Mouse (Mus musculus) adrenal gland, postnatal 25 days (tissue): ENCODE measurements around the gene Leng9. TPM values are rescaled to one million over a fixed set of nuclear protein-coding genes. Genes with fewer than 3 reads are reported as not detected.

ENCODE experiments used
- DNase-seq: peaks from one replicate; pipeline ENCODE4 v3.0.0; 2021; ENCODE audit warnings: mixed read lengths
- total RNA-seq: library from RNA; stranded (reverse); gene quantifications from 2 replicates; pipeline ENCODE4 v1.2.3, GENCODE M21; 2021

The Leng9 gene
- total RNA-seq, 1 experiment from 2014 or later, result 11.5 TPM

DNA sequence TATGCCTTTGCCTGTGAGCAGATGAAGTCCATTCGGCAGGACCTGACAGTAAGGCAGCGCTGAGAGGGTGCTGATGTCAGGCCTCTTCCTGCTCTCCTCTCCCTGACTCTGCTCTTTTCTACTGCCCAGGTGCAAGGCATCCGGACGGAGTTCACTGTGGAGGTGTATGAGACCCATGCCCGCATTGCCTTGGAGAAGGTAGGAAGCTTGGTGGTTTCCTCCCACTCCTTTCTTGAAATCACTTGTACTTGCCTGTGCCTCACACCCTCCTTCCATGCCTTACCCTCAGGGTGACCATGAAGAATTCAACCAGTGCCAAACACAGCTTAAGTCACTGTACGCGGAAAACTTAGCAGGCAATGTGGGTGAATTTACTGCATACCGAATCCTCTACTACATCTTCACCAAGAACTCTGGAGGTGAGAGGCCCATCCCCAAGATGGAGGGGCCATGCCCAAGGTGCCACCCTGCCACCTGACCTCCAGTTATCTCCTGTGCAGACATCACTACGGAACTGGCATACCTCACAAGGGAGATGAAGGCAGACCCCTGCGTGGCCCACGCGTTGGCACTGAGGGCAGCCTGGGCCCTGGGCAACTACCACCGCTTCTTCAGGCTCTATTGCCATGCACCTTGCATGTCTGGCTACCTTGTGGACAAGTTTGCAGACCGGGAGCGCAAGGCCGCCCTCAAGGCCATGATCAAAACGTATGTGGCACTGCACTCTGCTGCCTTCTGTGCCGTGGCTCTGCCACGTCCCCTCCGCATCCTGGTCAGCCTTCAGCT, 5.2 kb downstream of the Leng9 start:
- no peak for DNase-seq

DNA sequence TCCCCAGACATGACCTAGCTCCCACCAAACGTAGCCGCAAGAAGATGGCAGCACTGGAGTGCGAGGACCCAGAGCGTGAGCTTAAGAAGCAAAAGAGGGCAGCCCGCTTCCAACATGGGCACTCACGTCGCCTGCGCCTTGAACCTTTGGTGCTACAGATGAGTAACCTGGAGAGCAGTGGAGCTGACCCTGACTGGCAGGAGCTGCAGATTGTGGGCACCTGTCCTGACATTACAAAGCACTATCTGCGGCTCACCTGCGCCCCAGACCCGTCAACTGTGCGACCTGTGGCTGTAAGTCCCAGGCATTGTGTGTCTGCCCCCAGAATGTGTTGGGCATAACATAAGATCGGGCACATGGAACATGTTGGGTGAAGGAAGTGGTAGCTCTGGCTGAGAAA, 6.1 kb downstream of the Leng9 start:
- no peak for DNase-seq

DNA sequence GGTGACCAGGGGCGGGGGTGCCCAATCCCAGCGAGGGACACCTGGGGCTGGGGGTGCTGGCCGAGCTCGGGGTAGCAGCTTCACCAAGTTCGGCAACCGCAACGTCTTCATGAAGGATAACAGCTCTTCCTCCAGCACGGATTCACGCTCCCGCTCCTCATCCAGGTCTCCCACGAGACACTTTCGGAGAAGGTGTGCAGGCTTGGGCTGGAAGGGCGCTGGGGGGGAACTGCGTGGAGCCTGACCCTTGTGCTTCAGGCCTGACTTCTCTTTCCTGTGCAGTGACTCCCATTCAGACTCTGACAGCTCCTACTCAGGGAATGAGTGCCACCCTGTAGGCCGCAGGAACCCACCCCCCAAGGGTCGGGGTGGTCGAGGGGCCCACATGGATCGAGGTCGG, 6.7 kb downstream of the Leng9 start:
- no peak for DNase-seq

DNA sequence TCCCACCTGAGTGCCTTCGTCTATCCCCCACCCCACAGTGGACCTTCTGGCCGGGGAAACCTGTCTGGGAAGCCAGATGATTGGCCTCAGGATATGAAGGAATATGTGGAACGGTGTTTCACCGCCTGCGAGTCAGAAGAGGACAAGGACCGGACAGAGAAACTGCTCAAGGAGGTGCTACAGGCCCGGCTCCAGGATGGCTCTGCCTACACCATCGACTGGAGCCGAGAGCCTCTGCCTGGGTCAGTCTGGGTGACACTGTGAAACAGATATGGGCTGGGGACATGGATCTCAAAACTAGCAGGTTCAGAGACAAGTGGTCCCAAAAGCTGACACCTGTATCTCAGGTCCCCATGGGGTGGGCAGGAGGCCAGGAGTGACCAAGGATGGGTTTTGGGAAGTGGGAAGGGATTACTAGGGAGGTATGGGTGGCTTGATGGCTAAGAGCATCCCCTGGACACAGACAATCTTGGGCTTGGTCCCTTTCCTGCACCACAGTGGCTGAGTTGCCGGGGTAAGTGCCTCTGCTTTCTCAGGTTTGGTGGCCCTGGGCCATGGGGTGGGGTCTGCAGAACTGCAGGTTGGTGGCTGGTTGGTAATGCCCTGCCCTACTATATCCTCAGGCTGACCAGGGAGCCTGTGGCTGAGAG, 7.3 kb downstream of the Leng9 start:
- DNase-seq, result no peak

DNA sequence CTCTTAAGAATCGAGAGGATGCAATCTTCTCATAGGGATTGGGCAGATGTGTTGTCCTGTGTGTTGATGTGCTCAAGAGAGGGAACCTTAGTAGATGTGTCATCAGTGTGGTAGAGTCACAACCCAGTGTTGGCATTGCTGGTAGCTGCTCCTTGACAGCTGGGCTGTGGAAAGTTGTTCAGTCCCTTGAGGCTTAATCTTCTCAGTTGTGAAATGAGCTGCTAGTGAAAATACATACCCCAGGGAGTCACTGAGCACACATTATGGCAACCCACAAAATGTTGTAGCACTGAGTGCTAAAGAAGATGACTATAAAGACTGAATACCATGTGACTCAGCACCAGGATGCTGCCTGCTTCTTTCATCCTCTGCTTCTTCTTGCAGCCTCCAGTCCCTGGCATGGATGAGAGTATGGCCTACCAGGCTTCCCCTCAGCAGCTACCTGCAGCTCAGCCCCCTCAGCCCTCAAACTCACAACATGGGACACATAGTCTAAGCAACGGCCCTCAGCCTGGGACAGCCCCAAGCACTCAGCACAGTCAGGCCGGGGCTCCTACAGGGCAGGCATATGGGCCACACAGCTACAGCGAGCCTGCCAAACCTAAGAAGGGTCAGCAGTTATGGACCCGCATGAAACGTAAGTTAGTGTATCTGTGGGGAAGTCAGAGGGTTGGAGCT, 8.4 kb downstream of the Leng9 start:
- DNase-seq, result no peak

DNA sequence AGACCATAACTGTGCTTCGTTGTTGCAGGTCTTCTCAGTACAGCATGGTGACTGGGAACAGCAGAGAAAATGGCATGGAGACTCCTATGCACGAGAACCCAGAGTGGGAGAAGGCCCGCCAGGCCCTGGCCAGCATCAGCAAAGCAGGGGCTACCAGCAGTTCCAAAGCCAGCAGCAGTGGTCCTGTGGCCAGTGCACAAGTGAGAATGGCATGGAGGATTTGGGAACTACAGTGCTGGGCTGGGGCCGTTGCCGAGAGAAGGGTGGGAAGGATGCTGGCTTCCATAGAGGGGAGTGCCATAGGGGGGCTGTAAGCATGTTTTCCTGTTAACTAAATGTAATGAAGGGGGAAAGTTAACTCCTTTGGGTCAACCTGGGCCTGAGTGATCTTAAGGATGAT, 10.8 kb downstream of the Leng9 start:
- DNase-seq, result no peak

DNA sequence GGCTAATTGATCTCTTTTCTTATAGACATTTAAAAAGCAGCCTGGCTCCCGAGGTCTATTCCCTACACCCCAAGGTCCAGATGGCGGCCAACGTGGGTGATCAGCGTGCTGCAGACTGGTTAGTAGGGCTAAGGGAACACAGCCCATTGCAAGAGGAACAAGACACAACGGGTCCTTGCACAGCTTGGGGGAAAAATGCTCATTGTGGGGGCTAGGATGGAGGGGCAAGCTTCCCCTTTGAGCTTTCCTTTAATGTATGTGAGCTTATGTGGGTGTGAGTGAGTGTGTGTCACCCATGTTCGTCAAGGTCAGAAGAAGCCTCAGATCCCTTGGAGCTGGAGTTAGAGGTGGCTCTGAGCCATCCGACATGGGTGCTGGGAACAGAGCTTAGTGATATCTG, 11.5 kb downstream of the Leng9 start:
- DNase-seq, result no peak

DNA sequence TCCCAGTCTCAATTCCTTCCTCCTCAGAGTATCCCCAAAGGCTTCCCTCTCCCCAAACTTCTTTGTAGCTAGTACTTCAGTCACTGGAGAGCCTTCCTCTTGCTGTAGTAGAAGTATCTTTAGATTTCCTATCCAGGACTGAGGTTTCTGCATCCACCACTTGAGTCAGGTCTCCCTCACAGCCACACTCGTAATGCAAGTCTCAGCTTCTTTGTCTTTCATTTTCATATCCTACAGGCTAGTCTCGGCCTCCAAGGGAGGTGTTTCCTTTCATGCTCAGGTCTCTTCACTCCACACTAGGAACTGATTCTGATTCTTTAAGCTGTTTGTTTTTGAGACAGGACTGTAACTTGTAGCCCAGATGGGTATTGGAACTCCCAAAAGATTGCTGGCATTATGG, 12.0 kb downstream of the Leng9 start:
- no peak for DNase-seq

DNA sequence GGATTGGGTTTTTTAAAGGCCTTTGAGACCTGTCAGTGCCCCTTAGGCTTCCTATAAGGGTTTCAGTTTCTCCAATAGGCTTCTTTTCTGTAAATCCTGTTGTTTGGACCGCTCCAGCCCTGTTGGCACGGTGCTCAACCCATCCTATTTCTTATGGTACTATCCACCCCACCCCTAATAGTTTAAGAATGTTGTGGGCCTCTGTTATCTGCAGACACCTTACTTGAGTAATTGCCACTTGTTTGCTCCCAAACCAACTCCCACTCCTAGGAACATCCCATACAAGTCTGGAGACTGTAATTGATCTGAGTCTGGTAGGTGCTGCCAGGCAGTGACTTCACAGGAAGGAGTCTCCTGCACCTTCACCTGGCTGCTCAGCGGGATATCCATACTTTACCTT, 12.4 kb downstream of the Leng9 start:
- no peak for DNase-seq

DNA sequence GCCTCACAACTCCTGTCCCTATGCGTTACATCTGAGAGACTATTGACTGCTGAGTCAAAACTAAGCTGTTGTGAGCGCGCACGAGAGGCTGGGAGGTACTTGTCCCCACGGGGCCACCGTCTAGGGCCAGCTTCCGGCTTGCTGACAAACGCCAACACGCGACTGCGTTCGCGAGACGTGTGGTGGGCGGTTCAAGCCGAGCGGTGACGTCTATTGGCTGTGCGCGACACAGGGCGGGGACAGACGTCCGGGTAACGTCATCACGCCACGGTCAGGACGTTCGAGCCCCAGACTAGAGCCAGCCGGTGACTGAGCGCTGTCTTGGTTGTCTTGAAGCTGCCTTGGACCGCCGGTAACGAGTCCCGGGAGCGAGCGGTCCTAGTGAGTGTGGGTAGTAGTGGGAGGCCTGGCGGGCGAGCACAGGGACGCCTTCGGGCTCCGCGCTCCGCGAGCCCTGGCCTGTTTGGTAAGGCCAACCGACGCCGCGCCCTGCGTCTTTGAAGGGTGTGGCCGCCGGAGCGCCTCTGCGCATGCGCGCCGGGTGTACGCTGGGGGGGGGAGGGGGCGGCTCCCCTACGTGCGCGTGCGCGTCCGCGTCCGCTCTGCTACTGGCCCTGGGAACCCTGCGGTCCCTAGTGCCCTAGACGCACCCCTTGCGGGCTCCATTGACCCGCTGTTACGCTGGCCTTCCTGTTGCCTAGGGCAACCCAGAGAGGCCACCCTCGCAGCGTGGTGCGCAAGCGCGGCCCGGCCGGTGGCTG, 13.2 kb downstream of the Leng9 start, which contains the start of gene Leng8:
TSS of gene Leng8 (plus strand) at position 269 of the 761 bp plus-strand sequence.
- peak; percentile 98 for DNase-seq

DNA sequence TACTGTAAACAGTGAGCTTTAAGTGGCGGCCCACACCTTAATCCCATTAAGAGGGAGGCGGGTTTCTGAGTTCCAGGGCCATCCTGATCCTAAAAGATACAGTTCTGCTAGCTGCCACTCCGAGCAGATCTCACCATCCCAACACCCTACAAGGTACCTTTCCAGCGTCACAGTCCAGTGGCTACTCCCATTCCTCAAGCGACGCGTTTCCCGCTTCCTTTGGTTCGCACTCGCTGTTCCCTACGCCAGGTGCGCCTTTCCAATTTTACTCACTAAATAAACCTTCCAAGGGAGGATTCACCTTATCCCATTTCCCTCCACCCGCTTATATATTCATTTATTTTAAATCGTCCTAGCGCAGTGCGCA, 13.8 kb downstream of the Leng9 start:
- DNase-seq, result no peak

DNA sequence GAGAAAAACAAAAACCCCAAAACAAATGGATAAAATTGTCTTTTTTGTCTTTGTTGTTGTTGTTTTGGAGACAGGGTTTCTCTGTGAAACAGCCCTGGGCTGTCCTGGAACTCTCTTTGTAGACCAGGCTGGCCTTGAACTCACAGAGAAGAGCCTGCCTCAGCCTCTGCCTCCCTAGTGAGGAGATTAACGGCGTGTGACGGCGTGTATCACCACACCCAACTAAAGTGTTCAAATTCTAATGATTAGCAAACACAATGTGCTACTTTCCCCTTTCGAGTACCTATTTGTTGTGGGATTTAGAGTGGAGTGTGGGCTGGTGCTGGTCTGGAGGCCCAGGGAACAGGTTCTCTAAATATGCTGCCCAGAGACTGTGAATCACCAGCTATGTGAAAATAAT, 15.3 kb downstream of the Leng9 start:
- no peak for DNase-seq

DNA sequence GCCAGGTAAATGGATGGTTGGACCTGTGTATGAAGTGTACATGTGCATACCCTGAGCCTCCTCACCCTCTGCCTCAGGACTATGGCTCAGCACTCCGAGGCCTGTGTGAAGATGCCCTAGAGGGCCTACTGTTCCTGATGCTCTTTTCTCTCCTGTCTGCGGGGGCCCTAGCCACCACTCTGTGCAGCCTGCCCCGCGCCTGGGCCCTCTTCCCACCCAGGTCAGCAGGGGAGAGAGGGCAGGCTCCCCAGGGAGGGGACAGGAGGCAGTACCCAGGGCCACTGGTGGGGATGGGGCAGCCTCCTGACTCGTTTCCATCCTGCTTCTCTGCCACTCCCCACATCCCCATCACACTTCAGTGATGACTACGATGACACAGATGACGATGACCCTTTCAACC, 17.2 kb downstream of the Leng9 start:
- DNase-seq, result no peak

DNA sequence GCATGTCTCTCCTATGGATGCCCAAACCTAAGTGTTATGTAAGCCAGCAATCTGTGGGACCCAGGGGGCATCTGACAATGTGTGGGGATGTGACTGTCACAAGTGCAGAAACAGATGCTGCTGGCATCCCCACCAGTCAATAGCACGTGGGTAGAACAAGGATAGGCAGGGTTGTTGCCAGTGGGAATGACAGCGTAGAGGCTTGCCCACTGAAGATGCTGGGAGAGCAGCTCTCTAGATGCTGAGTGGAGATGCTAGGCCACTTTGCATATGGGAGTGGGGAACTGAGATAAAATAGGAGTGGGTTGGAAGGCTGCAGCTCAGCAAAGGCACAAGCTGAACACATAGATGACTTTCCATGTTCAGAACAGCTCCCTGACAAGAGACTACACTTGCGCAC, 17.6 kb downstream of the Leng9 start:
- DNase-seq, result no peak

DNA sequence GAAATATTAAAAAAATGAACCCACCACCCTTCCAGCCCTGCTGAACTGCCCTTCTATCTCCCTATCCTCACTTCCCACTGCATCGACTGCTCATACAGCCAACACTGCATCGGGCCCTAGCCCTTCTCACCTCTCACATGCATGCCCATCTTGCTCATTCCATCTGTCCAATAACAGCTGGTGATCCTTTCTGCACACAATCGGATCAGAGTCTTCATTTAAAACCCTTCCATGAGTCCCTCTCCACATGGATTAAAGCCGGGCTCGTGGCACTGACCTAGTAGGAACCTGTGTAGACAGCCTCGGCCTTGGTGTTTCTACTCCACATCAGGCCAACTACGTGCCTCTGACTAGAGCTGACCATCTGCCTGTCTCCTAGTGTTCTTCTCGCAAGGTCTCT, 18.2 kb downstream of the Leng9 start:
- no peak for DNase-seq

DNA sequence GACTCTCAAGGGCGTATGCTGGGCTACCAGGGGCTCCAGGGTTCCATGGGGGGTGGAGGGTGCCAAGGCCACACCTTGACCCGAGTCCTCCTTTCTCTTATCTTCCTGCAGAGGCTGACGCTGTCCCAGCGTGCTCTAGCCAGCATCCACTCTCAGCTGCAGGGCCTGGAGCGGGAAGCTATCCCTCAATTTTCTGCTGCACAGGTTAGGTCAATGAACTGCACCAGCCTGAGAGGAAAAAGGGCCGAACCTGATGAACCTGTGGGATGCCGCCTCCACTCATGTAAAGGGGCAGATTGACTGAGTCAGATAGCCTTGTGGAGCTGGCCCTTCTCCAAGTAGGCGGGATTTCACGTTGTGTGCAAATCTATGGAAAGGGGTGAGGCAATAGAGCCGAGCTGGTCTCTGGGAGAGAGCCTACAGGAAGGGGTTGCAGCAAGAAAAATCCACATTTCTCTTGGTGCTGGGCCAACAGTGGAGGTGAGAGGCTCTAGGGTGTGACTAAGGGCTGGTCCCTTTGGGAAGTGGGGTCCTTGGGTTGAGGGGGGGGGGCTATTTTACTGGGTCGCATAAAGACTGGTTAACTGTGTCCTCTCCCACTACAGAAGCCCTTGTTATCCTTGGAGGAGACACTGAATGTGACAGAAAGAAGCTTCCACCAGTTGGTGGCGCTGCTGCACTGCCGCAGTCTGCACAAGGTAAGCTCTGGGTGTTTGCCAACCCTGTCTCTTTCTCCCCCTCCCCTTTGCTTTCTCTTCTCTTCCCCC, 19.3 kb downstream of the Leng9 start:
- peak; percentile 81 for DNase-seq

DNA sequence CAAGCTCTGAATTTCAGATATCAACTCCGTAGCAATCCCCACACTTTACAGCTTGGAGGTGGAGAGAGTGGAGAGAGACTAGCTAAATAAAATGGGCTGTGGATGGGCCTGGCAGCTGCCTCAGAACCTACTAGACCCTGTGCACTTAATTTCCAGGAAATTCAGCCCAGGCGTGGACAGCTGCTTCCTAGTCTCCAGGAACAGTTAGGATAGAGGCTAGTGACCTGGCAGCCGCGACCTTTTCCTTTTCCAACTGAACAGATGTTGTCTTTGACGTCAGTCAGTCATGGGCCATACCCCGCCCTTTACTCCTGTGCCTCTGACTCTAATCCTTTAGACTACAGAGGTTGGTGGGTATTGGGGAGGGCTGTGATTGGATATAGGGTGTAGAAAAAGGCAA, 21.3 kb downstream of the Leng9 start:
- no peak for DNase-seq

DNA sequence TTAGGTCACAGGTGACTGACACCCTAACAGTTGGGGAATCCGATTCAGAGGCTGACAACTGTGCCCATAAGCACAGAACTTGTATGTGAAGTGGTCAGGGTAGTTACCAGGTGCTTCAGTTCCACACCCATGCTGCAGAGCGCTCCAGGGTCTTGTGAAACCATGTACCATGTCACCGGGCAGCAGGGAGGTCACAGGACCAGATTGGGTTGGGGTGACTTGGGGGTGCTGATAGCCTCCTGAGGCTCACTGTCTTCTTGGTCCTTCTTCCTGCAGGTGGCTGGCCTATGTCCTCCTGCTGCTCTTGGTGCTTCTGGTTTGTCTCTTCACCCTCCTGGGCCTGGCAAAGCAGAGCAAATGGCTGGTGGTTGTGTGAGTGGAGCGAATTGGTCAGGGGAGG, 22.3 kb downstream of the Leng9 start:
- DNase-seq, result no peak

DNA sequence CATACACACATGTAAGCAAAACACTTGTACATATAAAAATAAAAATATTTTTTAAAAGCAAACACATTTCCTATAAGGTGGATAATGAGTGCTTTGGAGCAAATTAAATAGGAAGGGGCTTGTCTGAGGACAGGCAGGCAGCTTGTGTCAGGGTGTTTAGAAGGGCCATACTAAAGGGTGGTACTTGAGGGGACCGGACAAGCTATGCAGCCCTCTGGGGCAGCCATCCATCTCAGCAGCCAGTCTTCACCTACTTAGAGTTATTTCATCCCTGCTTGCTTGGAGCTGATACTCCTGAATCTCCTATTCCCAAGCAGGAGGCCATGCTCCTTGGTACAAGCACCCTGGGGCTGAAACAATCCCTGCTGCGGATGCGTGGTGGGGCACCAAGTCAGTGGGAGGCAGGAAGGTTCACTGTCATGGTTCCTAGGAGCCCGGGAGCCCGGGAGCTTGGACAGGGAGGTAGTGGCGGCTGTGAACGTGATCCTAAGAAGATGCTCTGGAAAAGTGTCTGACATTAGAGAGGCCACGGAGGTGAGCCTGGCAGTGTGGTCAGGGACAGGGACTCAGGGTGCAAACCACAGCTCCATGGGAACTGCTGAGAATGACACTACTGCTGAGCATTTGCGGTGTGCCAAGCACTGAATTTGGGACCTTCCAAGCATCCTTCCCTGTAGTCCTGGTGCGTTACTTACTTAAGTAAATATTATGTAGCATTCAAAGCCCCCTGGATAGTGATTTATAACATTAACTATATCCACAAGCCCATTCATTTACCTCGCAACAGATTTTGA, 23.0 kb downstream of the Leng9 start:
- DNase-seq, result no peak

DNA sequence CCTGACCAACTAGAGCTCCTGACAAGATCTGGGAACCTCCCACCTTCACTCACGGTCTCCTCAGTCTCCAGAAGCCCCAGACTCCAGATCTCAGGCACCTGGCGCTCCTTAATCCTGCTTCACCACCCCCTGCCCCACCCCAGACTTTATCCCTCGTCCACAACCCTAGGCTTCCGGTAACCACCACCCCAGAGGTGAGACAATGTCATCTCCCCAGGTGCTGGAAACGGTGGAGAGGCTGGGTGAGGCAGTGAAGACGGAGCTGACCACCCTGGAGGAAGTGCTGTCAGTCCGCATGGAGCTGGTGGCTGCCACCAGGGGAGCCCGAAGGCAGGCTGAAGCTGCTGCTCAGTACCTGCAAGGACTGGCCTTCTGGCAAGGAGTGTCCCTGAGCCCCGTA, 24.9 kb downstream of the Leng9 start:
- DNase-seq, result no peak

DNA sequence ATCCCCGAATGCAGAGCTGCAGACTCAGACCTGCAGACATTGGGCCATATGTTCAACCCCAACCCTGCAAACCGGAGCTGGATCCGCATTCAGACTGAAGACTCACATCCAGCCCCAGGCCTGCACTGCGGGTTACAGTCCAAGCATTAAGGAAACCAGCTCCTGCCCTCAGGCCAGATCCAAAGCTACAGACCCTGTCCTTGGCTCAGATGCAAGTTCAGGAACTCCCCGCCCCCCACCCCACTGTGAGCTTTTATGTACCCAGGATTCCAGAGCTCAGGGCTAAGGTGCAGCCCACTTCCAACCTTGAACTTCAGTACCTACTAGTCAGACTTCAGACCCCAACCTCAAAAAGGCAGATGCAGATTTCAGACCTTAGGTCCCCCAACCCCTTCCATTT, 25.3 kb downstream of the Leng9 start:
- DNase-seq, result no peak
